Mouse (Mus musculus): Measurements from ENCODE around the gene Gbgt1. TPM values are rescaled to one million over a fixed set of nuclear protein-coding genes. Genes with fewer than 3 reads are reported as not detected.

The Gbgt1 gene
- polyA plus RNA-seq, 1 experiment: 1.5 TPM

DNA sequence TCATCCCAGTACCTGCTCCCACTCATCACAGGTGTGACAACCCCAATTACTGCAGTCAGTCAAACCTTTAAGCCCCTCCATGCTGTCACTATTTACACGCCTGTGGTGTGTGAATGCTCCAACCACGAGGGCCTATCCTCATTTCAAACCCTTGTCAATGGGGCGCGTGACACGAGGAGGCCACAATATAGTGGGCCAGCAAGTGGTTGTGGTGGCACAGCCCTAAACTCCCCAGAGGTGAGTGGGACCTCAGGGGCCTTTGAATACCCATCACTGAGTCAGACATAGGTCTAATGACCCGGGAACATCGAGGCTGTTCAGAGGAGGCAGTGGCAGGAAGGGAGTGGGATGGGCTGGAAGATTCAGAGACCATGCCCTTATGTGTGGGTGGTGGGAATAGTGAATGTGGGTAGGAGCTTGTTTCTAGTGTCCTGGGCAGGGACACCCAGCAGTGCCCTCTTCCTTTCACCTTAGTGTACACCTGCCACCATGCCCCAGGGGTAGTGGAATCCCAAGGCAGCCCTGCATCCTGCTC, 37.3 kb downstream of the Gbgt1 start:
- whole genome bisulfite sequencing: 8% methylated on average over 7 of the region's 7 CpGs
- TF ChIP-seq POLR2A (IDR thresholded peaks at IDR 0.05; ENCODE audit: borderline replicate concordance, insufficient read depth, low read length): no peak
- TF ChIP-seq CTCF (IDR thresholded peaks at IDR 0.05; ENCODE audit: borderline replicate concordance, insufficient read depth, low read depth, low read length): no peak

DNA sequence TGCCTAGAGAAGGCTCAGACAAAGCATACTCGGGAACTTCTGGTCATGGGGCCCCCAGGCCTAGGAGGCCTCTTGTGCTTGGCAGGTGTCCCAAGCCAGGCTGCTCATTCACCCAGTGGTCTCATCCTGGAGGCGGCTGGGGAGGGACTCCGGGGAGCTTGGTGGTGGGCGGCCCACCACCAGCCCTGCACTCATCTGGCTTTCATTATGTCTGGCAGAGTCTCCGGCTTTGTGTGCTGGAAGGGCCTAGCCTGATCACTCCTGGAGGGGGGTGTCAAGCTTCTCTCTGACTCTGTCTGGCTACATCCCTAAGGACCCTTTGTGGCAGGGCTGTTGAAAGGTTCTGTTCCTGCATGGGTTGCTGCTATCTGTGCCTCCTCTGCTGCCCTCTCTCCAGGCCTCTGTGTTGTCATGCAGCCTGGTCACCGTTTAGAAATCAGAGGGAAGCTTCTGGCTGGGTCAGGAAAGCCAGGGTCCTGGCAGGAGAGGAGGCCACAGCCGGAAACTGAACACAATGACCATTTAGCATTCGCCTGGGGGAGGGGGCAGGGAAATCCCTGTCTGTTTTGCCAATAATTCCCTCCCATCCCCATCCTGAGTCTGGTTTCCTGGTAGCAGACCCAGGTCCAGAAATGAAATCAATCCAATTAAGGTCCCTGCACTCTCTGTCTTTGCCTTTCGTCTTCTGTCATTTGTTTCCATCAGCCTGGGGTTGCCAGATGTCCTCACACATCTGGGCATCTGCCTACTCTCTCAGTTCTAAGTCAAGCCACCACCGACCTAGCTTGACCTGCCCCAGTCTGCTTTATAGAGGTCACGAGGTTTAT, 38.0 kb downstream of the Gbgt1 start:
- 2% methylated on average over 11 of the region's 11 CpGs for WGBS
- Histone ChIP-seq H3K4me3 (replicated peaks; ENCODE audit: insufficient read depth, low read depth, low read length) (peak overlapping the region; percentile 86), H3K27me3 (ENCODE audit: control insufficient read depth, insufficient read depth, low read length) (no peaks in the 10 kb centered on the region), H3K27ac (ENCODE audit: insufficient read depth, low read length) (peak overlapping the region; percentile 91), H3K4me1 (ENCODE audit: control insufficient read depth, insufficient read depth, low read length) (peaks cover 67% of the 10 kb centered on the region)
- peak in 1 of 2 experiments; percentile 60 for DNase-seq
- TF ChIP-seq CTCF (IDR thresholded peaks at IDR 0.05; ENCODE audit: borderline replicate concordance, insufficient read depth, low read depth, low read length) (no peak), POLR2A (IDR thresholded peaks at IDR 0.05; ENCODE audit: borderline replicate concordance, insufficient read depth, low read length) (0 out of 2 replicates have a peak, but pooled peaks have one; percentile 10)

More for the DNA sequence above, 37.3 kb downstream of the Gbgt1 start:
- Histone ChIP-seq H3K27me3 (ENCODE audit: control insufficient read depth, insufficient read depth, low read length) (no peaks in the 10 kb centered on the region), H3K27ac (ENCODE audit: insufficient read depth, low read length) (peak overlapping the region; percentile 91), H3K4me3 (replicated peaks; ENCODE audit: insufficient read depth, low read depth, low read length) (peak overlapping the region; percentile 86), H3K4me1 (ENCODE audit: control insufficient read depth, insufficient read depth, low read length) (peaks cover 67% of the 10 kb centered on the region)
- DNase-seq: peak in 1 of 2 experiments; percentile 63

- DNase-seq: peak; percentile 82 to 89
- Histone ChIP-seq H3K4me1 (ENCODE audit: control insufficient read depth, insufficient read depth, low read length) (peaks cover 67% of the 10 kb centered on the region), H3K27ac (ENCODE audit: insufficient read depth, low read length) (peak overlapping the region; percentile 91), H3K4me3 (replicated peaks; ENCODE audit: insufficient read depth, low read depth, low read length) (peak overlapping the region; percentile 86), H3K27me3 (ENCODE audit: control insufficient read depth, insufficient read depth, low read length) (no peaks in the 10 kb centered on the region)
- no peak for TF ChIP-seq CTCF (IDR thresholded peaks at IDR 0.05; ENCODE audit: borderline replicate concordance, insufficient read depth, low read depth, low read length)
- TF ChIP-seq POLR2A (IDR thresholded peaks at IDR 0.05; ENCODE audit: borderline replicate concordance, insufficient read depth, low read length): peak; percentile 41; the same call in 1 of the 2 replicates
- WGBS: 1% methylated on average over 4 of the region's 4 CpGs
Observed at GRCm38 (mm10) chr2:28535263-28535540, 38.5 kb downstream of the Gbgt1 start.

DNA sequence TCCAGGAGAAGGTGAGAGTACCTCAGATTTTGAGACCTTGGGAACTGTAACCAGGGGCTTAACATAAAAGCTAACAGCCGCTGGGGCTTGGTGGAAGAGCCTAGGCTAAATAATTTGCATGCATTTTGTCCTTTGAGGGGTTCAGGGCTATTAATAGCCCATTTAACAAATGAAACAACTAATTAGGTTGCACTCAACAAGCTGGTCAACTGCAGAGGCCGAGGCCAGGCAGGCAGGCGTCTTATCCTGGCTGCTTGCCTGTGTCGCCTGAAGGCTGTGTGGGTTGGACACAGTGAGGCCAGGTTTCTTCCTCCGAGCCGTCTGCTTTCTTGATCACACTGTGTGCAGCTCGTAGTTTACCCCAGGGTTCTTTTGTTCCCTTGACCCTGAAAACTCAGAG, 39.0 kb downstream of the Gbgt1 start:
- Histone ChIP-seq H3K27ac (ENCODE audit: insufficient read depth, low read length) (peak overlapping the region; percentile 91), H3K4me3 (replicated peaks; ENCODE audit: insufficient read depth, low read depth, low read length) (peak overlapping the region; percentile 86)
- 2% methylated on average over 7 of the region's 7 CpGs for WGBS

GRCm38 (mm10) chr2:28536166-28536565, 39.5 kb downstream of the Gbgt1 start:
- WGBS: 7% methylated on average over 4 of the region's 4 CpGs
- DNase-seq: peak in 1 of 2 experiments; percentile 60
- H3K27me3 ChIP-seq (ENCODE audit: control insufficient read depth, insufficient read depth, low read length): no peaks in the 10 kb centered on the region
- TF ChIP-seq CTCF (IDR thresholded peaks at IDR 0.05; ENCODE audit: borderline replicate concordance, insufficient read depth, low read depth, low read length) (no peak), POLR2A (IDR thresholded peaks at IDR 0.05; ENCODE audit: borderline replicate concordance, insufficient read depth, low read length) (no peak)
- peaks cover 67% of the 10 kb centered on the region for H3K4me1 ChIP-seq (ENCODE audit: control insufficient read depth, insufficient read depth, low read length)
- peak overlapping the region; percentile 52 for H3K4me3 ChIP-seq (replicated peaks; ENCODE audit: insufficient read depth, low read depth, low read length)
- H3K27ac ChIP-seq (ENCODE audit: insufficient read depth, low read length): peak overlapping the region; percentile 91

More for the DNA sequence above, 39.0 kb downstream of the Gbgt1 start:
- H3K27me3 ChIP-seq (ENCODE audit: control insufficient read depth, insufficient read depth, low read length): no peaks in the 10 kb centered on the region
- TF ChIP-seq POLR2A (IDR thresholded peaks at IDR 0.05; ENCODE audit: borderline replicate concordance, insufficient read depth, low read length) (no peak), CTCF (IDR thresholded peaks at IDR 0.05; ENCODE audit: borderline replicate concordance, insufficient read depth, low read depth, low read length) (no peak)
- DNase-seq: peak; percentile 85 to 90
- peaks cover 67% of the 10 kb centered on the region for H3K4me1 ChIP-seq (ENCODE audit: control insufficient read depth, insufficient read depth, low read length)

DNA sequence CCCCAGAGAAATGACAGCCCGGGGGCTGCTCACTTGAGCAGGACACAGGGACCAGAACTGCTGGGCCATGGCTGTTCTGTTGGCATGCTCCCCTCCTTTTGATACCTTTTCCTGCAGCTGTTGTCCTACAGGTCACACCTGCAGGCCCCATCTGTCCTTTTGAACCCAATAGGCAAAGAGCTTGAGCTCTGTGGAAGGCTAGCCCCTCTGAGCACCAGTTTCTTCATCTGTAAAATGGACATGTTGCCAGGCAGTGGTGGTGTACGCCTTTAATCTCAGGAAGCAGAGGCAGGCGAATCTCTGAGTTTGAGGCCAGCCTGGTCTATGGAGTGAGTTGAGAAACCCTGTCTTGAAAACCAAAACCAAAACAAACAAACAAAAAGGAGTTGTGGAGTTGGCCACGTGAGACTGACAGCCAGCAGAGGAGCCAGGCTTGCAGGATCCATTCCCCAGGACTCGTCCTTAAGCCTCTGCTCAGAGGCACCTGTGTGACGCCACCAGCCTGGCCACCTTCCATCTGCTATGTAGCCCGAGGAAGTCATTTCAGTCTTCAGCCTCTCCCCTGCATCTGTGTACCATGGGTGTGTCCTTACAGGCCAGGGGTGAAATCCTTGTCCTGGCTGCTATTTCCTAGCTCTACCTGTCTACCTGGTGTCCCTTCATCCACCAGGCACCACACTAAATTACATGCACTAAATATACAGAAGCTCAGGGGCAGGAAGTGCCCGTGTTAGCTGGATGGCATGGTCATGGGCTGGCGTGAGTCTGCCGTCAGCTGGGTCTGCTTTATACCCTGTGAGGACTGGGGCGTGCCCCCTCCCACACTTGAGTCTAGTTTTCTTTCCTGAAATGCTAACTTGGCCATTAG, 40.3 kb downstream of the Gbgt1 start:
- Histone ChIP-seq H3K27me3 (ENCODE audit: control insufficient read depth, insufficient read depth, low read length) (no peaks in the 10 kb centered on the region), H3K4me1 (ENCODE audit: control insufficient read depth, insufficient read depth, low read length) (peaks cover 70% of the 10 kb centered on the region), H3K27ac (ENCODE audit: insufficient read depth, low read length) (peak overlapping the region; percentile 91), H3K4me3 (replicated peaks; ENCODE audit: insufficient read depth, low read depth, low read length) (no peak overlapping the region)
- 28% methylated on average over 11 of the region's 11 CpGs for WGBS
- DNase-seq: peak in 1 of 2 experiments; percentile 63
- no peak for TF ChIP-seq CTCF (IDR thresholded peaks at IDR 0.05; ENCODE audit: borderline replicate concordance, insufficient read depth, low read depth, low read length)
- TF ChIP-seq POLR2A (IDR thresholded peaks at IDR 0.05; ENCODE audit: borderline replicate concordance, insufficient read depth, low read length): no peak

DNA sequence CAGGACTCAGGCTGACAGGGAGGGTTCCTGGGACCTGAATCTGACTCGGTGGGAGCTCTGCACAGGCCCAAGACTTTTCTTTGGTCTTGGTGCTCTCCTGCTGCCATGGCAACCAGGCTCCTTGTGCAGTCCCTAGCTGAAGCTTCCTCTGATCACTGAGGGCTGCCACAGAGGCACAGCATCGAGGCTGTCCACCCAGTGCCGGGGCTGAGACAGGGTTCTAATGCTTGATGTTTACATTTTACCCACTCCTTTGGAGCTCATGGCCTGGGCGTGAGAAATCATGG, 40.9 kb downstream of the Gbgt1 start:
- peaks cover 71% of the 10 kb centered on the region for H3K4me1 ChIP-seq (ENCODE audit: control insufficient read depth, insufficient read depth, low read length)
- DNase-seq: peak in 1 of 2 experiments; percentile 48
- 13% methylated on average over 4 of the region's 4 CpGs for WGBS
- H3K27me3 ChIP-seq (ENCODE audit: control insufficient read depth, insufficient read depth, low read length): no peaks in the 10 kb centered on the region
- TF ChIP-seq CTCF (IDR thresholded peaks at IDR 0.05; ENCODE audit: borderline replicate concordance, insufficient read depth, low read depth, low read length) (no peak), POLR2A (IDR thresholded peaks at IDR 0.05; ENCODE audit: borderline replicate concordance, insufficient read depth, low read length) (no peak)
- H3K27ac ChIP-seq (ENCODE audit: insufficient read depth, low read length): peak overlapping the region; percentile 91
- no peak overlapping the region for H3K4me3 ChIP-seq (replicated peaks; ENCODE audit: insufficient read depth, low read depth, low read length)

Data from cerebellum, adult 2 months (tissue).